Mouse (Mus musculus): ENCODE data around the gene Mtrf1l.

The Mtrf1l gene

GRCm38 (mm10) chr10:5823740-5824491 is at the start of gene Mtrf1l:
Gene Mtrf1l, minus strand, starts transcription at chr10:5823910.
- DNase-seq = peak; percentile 99

- DNase-seq = no peak
These were observed 47.4 kb upstream of the Mtrf1l start for GRCm38 (mm10) chr10:5871081-5871480.

GRCm38 (mm10) chr10:5867981-5868552 is 44.4 kb upstream of the Mtrf1l start:
- no peak for DNase-seq

GRCm38 (mm10) chr10:5865996-5866395 is 42.3 kb upstream of the Mtrf1l start:
- DNase-seq = no peak

DNA sequence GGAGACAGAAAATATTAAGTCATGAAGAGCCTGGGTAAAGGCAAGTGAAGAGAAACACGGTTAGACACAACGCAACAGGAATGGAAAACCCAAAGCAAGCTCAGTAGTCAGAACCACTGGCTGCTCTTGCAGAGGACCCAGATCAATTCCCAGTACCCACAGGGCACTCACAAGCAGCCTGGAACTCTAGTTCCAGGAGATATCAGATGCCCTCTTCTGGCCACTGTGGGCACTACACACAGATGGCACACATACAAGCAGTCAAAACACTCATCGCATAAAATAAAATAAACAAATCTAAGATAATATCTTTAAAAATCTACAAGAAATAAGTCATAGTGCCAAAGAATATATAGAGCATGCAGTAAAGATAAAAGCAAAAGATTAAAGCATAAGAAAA is 39.0 kb upstream of the Mtrf1l start:
- DNase-seq = no peak

DNA sequence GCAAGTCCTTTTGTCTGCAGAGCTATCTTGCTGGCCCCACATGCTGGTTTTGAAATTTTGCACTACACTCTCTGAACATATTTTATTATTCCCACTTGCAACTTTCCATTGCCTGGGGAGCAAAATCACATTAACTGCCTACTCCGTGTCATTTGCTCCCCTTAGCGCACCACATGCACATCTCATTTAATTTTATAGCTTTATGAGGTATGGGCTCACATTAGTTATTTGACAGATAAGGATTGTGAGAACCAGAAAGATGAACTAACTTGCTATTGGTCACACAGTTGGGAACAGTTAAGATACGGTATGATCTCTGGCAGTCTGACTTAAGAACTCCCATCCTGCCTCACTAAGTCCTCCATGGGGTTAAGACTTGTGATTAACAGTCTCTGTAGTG is 37.1 kb upstream of the Mtrf1l start:
- no peak for DNase-seq

GRCm38 (mm10) chr10:5859729-5860128 is 36.0 kb upstream of the Mtrf1l start:
- DNase-seq = no peak

DNA sequence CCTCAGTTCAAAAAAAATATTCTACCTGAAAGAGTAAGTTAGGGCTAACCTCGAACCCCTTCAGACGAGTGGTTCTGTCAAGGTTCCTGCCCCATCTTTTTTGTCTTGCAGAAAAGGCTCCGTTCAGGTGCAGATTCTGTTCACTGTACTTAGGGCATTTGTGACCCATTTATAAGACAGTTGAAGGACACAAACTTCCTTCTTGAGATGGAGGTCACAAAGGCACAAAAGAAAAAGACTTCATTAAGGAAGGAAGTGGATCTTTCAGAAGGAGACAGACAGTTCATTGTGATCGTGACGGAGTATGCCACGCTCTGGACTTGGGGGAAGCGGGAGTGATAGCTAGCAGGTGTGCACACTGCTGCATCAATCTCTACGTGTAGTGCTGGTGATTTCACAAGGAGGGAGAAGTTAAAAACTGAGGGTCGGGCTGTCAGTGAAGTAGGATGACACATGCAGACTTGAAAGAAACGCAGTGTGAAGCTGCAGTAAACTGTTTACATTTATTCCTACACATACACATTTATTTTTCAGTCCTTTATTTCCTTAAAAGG is 34.4 kb upstream of the Mtrf1l start:
- no peak for DNase-seq

GRCm38 (mm10) chr10:5853290-5853868 is 29.7 kb upstream of the Mtrf1l start:
- DNase-seq = no peak

DNA sequence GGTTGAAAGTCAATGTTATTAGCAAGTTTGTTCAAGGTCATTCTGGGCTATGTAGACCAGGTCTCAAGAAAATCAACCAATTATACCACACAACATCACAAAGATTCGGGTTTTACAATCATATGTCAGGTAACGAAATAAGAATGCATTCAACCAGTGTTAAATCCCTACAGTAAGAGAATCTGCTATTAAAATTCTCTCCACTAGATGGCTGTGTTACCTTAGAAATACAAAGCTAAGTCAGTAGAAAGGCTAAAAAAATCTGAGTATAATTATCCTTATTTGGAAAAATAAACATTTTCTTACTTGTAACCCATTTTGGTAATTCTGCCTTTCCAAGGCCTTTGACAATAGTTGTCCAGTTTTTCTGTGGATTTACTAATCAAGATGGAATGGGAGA is 23.2 kb upstream of the Mtrf1l start:
- DNase-seq = peak; percentile 32

DNA sequence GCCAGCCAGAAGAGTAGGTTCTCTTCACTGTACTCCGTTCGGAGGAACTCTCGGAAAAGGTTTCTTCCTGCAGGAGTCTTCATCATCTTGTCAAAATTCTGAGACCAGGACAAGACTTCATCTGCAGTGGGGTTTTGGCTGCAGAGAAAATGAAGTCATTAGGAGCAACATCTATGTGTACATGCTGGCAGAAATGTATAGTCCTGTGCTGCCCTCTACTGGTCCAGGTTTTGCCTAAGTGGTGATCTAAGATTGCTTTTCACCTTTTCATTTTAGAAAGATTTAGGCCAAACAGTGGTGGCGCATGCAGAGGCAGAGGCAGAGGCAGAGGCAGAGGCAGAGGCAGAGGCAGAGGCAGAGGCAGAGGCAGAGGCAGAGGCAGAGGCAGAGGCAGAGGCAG is 17.7 kb upstream of the Mtrf1l start:
- DNase-seq = peak; percentile 66

DNA sequence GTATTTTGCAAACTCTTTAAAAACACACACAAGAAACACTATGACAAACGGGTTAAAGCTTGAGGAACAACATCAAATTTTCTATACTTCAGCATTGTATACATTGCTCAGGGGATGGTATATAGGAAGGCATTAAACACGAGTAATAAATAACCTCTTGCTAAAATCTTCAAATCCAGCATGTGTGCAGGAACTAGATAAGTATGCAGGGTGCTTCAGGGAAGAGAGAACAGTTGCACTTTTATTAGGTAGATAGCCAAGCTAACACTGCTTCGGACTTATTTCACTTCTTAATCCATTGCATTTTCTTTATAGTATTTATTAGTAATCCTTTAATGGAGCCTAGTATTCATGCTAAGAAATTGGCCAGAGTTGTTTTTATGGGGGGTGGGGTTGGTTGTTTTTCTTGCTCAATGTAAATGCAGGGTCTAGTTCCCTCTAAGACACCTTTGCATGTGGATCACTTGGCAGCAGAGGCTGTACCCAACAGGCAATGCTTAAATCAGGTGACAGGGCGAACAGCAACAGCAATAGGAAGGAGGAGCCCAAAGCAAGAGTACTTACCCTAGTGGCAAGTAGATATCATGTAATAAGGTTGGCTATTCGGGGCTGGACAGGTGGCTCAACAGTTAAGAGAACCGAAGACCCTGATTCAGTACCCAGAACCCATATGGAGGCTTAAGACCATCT is 2.8 kb upstream of the Mtrf1l start:
- no peak for DNase-seq

GRCm38 (mm10) chr10:5824779-5825178 is 1.1 kb upstream of the Mtrf1l start:
- DNase-seq = peak; percentile 84

DNA sequence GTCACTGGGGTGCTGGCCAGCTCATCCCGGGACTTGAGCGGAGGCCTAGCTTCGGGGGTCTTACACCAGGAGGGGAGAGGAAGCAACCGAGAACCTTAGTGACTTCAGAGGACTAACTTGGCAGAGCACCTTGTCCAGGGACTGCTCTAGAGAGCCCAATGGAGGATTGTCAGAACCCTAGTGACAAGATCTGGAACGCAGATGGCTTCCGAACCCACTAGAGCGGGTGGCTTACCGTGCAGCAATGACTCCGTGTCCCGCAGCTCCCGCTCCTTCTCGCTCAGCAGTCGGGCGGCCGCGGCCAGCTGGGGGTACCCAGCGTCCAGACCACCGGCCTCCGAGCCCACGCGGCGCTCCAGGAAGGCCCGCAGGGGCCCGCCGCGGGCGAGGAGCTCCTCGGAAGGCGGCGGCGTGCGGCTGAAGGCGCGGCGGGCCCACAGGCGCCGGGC is 395 bp downstream of the Mtrf1l start:
- no peak for DNase-seq

- DNase-seq = no peak
These were observed 4.9 kb downstream of the Mtrf1l start for GRCm38 (mm10) chr10:5818772-5819171.

DNA sequence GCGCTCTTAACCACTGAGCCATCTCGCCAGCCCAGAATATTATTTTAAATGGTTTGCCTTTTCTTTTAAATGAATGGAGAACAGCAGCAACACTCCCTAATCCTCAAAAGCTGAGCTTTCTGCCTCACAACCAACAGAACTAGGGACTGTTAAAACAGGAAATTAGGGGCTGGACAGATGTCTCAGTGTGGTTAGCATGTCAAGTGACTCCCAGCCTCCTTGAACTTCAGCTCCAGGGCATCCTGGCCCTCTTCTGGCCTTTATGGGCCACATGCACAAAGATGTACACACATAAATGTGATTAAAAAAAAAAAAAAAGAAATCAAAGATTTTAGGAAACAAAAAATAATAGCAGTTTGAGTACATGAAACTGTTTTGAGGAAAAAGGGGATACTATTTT is 7.7 kb downstream of the Mtrf1l start:
- no peak for DNase-seq

GRCm38 (mm10) chr10:5813724-5814123 is 10.0 kb downstream of the Mtrf1l start:
- DNase-seq = no peak

- no peak for DNase-seq
These were observed 16.0 kb downstream of the Mtrf1l start for GRCm38 (mm10) chr10:5807683-5808082.

DNA sequence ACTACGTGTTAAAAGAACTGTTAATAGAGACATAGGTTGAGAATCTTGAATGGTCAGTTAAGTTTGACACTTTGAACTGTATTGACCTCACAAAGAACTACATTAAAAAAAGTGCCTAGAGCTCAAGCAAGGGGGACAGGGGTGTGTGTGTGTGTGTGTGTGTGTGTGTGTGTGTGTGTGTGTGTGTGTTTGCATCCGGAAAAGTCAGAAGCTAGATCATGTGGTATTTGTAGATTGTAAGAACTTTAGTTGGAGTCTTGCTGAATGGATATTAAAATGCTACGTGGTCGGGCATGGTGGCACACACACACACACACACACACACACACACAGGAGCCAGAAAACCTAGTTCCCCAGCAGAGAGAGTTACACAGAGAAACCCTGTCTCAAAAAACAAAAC is 16.7 kb downstream of the Mtrf1l start:
- DNase-seq = no peak

DNA sequence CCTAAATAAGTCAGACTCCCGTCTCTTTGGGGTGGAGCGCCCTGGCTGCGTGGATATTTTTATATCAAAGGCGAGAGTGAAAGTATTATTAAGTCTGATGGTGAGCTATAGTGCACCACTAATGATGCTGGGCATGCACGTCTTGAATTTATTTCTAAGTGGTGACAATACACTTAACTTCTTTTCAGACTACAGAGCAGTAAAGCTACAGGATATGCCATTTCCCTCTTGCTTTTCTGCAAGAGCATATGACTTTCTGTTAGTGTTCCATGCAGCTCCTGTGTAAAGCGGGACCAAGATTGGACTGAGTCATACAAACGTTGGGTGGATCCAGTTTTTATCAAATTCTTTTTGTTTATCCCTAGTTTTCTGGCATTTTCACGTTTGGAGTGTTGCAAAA is 17.3 kb downstream of the Mtrf1l start:
- peak; percentile 33 for DNase-seq

DNA sequence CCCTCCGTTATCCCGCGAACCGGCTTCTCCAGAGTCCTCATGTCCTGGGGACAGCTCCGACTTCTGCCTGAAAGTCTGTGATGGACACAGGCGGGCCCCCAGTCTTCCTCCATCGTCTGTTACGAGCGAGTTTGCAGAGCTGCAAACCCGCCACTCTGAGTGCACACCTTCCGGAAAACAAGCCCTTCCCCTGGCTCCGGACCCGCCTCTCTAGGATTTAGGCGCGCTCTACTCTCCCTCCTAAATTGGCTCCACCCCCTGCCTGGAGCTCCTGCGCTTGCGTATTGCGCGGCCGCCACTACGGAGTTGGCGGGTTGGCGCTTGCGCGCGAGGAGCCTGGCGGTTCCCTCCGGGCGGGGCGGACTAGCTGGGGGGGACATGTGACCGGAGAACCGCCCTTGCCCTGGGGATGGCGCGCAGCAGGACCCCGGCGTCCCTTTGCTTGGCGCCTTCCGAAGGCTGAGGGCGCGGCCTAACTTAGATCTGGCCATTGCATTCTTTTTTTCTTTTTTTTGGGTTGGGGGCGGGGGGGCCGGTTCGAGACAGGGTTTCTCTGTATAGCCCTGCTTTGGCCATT is 17.9 kb downstream of the Mtrf1l start:
- peak; percentile 97 for DNase-seq

- DNase-seq = peak; percentile 99
These were observed 18.4 kb downstream of the Mtrf1l start, which contains the start of gene Fbxo5 for GRCm38 (mm10) chr10:5805243-5805730. Gene Fbxo5, minus strand, starts transcription at chr10:5805600.

GRCm38 (mm10) chr10:5804691-5805156 is 19.0 kb downstream of the Mtrf1l start:
- no peak for DNase-seq

Measured in kidney, adult 9 months (tissue).